Mouse (Mus musculus) testis, adult 2 months (tissue): Measurements from ENCODE around the gene Lztfl1.

Source experiments
- CTCF ChIP-seq: fragments of 200-500 bp; IDR thresholded peaks from 2 replicates; pipeline ENCODE4 v1.5.1; 2012; ENCODE audit warnings: low read depth, mild to moderate bottlenecking, inconsistent platforms, low read length, moderate library complexity; ENCODE audit not compliant: control insufficient read depth, insufficient read depth, insufficient replicate concordance
- POLR2A ChIP-seq: fragments of 200-500 bp; IDR thresholded peaks from 2 replicates; pipeline ENCODE4 v1.6.1; 2012; ENCODE audit warnings: low read depth, mild to moderate bottlenecking, inconsistent platforms, low read length, moderate library complexity; ENCODE audit not compliant: control insufficient read depth

- TF ChIP-seq POLR2A (no peak), CTCF (no peak)
These were observed 39.3 kb upstream of the Lztfl1 start for GRCm38 (mm10) chr9:123756752-123757151.
